Mouse (Mus musculus) small intestine, adult 2 months (tissue): Measurements from ENCODE around the gene 1300017J02Rik.

Source experiments
- CTCF ChIP-seq: fragments of 200-500 bp; IDR thresholded peaks from 2 replicates; pipeline ENCODE4 v1.5.1; 2012; ENCODE audit warnings: low read depth, mild to moderate bottlenecking, control low read depth, inconsistent platforms, low read length, moderate library complexity, mixed read lengths; ENCODE audit not compliant: insufficient replicate concordance, insufficient read length; ENCODE audit errors: extremely low read depth
- POLR2A ChIP-seq: fragments of 200-500 bp; IDR thresholded peaks from 2 replicates; pipeline ENCODE4 v1.6.1; 2012; ENCODE audit warnings: low read depth, mild to moderate bottlenecking, control low read depth, inconsistent platforms, low read length, moderate library complexity

DNA sequence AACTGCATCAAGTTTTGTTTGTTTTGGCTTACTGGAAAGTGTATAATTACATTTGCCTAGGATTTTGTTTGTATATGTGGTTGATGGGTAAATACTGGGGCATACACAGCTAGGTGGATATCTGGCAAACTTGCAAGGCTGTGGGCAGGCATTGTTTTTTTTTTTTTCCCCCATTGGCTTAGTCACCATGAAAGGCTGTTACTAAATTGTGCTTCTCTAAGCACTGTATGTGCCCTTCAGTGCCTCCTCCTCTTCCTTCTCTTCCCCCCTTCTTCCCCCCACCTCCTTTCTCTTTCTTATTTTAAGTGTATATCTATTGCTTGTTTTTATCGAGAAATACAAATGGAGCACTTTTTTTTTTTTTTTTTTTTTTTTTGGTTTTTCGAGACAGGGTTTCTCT lies 19.8 kb upstream of the 1300017J02Rik start:
- no peak for TF ChIP-seq POLR2A
- no peak for TF ChIP-seq CTCF
